10 mouse cellular contexts compared by ENCODE assay signal in the genomic region with DNA sequence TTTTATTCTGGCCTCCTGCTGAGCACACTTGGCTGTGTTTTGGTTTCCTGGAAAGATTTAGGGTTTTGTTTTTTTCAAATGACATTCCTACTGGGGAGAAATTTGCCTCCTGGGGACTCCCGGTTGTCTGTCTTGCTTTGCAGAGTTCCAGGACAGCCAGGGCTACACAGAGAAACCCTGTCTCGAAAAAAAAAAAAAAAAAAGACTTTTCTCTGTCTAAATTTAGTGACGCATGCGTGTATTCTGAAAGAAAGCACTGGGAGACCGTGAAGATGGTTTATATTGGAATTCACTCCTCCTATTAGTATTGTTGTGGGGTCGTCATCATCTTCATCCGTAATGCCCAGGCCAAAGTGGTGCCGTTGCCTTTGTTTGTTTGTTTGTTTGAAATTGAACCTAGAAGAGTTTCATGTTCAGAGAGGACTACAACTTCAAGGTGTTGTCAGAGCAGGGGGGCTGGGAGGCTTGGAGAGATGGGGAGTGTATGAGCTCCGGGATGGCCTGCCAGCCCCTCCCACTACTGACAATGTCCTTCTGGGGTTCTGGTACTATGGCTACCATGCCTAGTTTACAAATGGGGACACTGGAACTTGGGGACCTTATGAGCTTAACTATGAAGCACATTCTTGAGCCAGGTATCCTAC. TPM values are rescaled to one million over a fixed set of nuclear protein-coding genes. Genes with fewer than 3 reads are reported as not detected.
DNase-seq lines count a peak whose midpoint lies in the region; ATAC-seq lines count a peak whose summit lies in the region.
"Had no signal": no experiment of that assay in that cellular context is flagged by ENCODE, and none has a peak within 500 bp of the region (broad histone marks: within the 10 kb centered on the region; RNA-seq: fewer than 3 reads in every experiment).

No protein-coding gene starts in this region.

- peak overlapping the region; percentile 65 for H3K9ac ChIP-seq in embryonic facial prominence, embryonic 13.5 days
- H3K9ac ChIP-seq in hindbrain, embryonic 16.5 days (ENCODE audit: low read depth, low read length) = peak overlapping the region; percentile 36
- H3K9ac ChIP-seq in midbrain, embryonic 14.5 days (replicated peaks; ENCODE audit: low read length) = peak overlapping the region; percentile 9; the same call in 1 of the 2 replicates

- H3K9me3 ChIP-seq in embryonic facial prominence, embryonic 13.5 days = no peaks in the 10 kb centered on the region
- no peaks in the 10 kb centered on the region for H3K9me3 ChIP-seq in hindbrain, embryonic 16.5 days (ENCODE audit: control insufficient read depth, low read length)
- no peaks in the 10 kb centered on the region for H3K9me3 ChIP-seq in midbrain, embryonic 14.5 days (ENCODE audit: control insufficient read depth, low read length)

- peak overlapping the region; percentile 89 for H3K27ac ChIP-seq in embryonic facial prominence, embryonic 13.5 days
- peak overlapping the region; percentile 73 for H3K27ac ChIP-seq in hindbrain, embryonic 16.5 days (ENCODE audit: low read depth, low read length)
- no peak overlapping the region for H3K27ac ChIP-seq in midbrain, embryonic 14.5 days (replicated peaks; ENCODE audit: low read depth, low read length)

- no peaks in the 10 kb centered on the region for H3K36me3 ChIP-seq in embryonic facial prominence, embryonic 13.5 days
- H3K36me3 ChIP-seq in hindbrain, embryonic 16.5 days (ENCODE audit: control insufficient read depth, insufficient read depth, low read length) = no peaks in the 10 kb centered on the region
- no peaks in the 10 kb centered on the region for H3K36me3 ChIP-seq in midbrain, embryonic 14.5 days (ENCODE audit: control insufficient read depth, insufficient read depth, low read length)

- H3K4me3 ChIP-seq in embryonic facial prominence, embryonic 13.5 days = peak overlapping the region; percentile 43
- peak overlapping the region; percentile 40 for H3K4me3 ChIP-seq in hindbrain, embryonic 16.5 days (ENCODE audit: low read length)
- H3K4me3 ChIP-seq in midbrain, embryonic 14.5 days (replicated peaks; ENCODE audit: low read depth, low read length) = peak overlapping the region; percentile 23

- peak overlapping the region; percentile 60 for H3K4me2 ChIP-seq in embryonic facial prominence, embryonic 13.5 days
- H3K4me2 ChIP-seq in hindbrain, embryonic 16.5 days (ENCODE audit: low read length) = peak overlapping the region; percentile 60
- H3K4me2 ChIP-seq in midbrain, embryonic 14.5 days (ENCODE audit: low read length) = peak overlapping the region; percentile 54

- peaks cover 50% of the 10 kb centered on the region for H3K4me1 ChIP-seq in embryonic facial prominence, embryonic 13.5 days
- peaks cover 15% of the 10 kb centered on the region for H3K4me1 ChIP-seq in hindbrain, embryonic 16.5 days (ENCODE audit: control insufficient read depth, insufficient read depth, low read depth, low read length)
- peaks cover 26% of the 10 kb centered on the region for H3K4me1 ChIP-seq in midbrain, embryonic 14.5 days (ENCODE audit: control insufficient read depth, insufficient read depth, low read length)

- H3K27me3 ChIP-seq in embryonic facial prominence, embryonic 13.5 days = no peaks in the 10 kb centered on the region
- H3K27me3 ChIP-seq in hindbrain, embryonic 16.5 days (replicated peaks; ENCODE audit: control insufficient read depth, insufficient read depth, low read length) = no peaks in the 10 kb centered on the region
- H3K27me3 ChIP-seq in midbrain, embryonic 14.5 days (ENCODE audit: control insufficient read depth, insufficient read depth, low read length) = no peaks in the 10 kb centered on the region

- 5% methylated on average over 9 of the region's 9 CpGs for WGBS in embryonic facial prominence, embryonic 13.5 days
- WGBS in hindbrain, embryonic 16.5 days = 6% methylated on average over 9 of the region's 9 CpGs
- 10% methylated on average over 9 of the region's 9 CpGs for WGBS in midbrain, embryonic 14.5 days

- no peak for ATAC-seq in embryonic facial prominence, embryonic 13.5 days (ENCODE audit: insufficient number of reproducible peaks, insufficient read depth, low FRiP score, low TSS enrichment, low read depth)
- ATAC-seq in hindbrain, embryonic 16.5 days = peak; percentile 32; the same call in 1 of the 2 replicates
- peak; percentile 44; the same call in 1 of the 2 replicates for ATAC-seq in midbrain, embryonic 14.5 days (ENCODE audit: low FRiP score, low TSS enrichment)

- peak; percentile 19 for DNase-seq in gastrocnemius, postnatal 10 days
- DNase-seq in gastrocnemius, adult 8-10 months (ENCODE audit: low spot score in 2 of 2) = no peak
- DNase-seq in midbrain, embryonic 14.5 days = no peak
- no peak for DNase-seq in right cerebral cortex, adult 2 months (ENCODE audit: low spot score in 2 of 2)
- DNase-seq in urinary bladder, adult 2 months (ENCODE audit: low spot score) = no peak
- no peak for DNase-seq in T-cell, adult 2 months (ENCODE audit: low spot score)
- DNase-seq: thymus, postnatal 4 days had no signal

RNA-seq across cellular contexts. Expression of a gene that starts 1.1 kb away (rescaled TPM):
- total RNA-seq in gastrocnemius, postnatal 10 days (2021) = 10 to 100 TPM; 22.3 to 28.0 TPM
- total RNA-seq in gastrocnemius, adult 8-10 months (2022) = 1 to 10 TPM in 3 of 4 experiments, under 1 TPM in 1; 0.61 to 1.4 (median 1.1) TPM
- polyA plus RNA-seq in embryonic facial prominence, embryonic 13.5 days (2015; fragmentation: Nextera tagmentation; extraction: Ambion mirVana) = 6.0 and 6.6 TPM in 2 replicates
- polyA plus RNA-seq in hindbrain, embryonic 16.5 days (2015; fragmentation: Nextera tagmentation; extraction: Ambion mirVana) = 1.6 and 2.3 TPM in 2 replicates
- polyA plus RNA-seq in midbrain, embryonic 14.5 days (2014; fragmentation: Nextera tagmentation; extraction: Ambion mirVana) = 0.70 and 2.8 TPM in 2 replicates
- 2.9 and 3.5 TPM in 2 replicates for polyA plus RNA-seq in urinary bladder, adult 2 months (2012; rRNA removed)

RNA-seq across cellular contexts. Expression of a gene that starts 27.9 kb away (rescaled TPM):
- total RNA-seq in gastrocnemius, postnatal 10 days (2021) = under 1 TPM; 0.07 TPM
- total RNA-seq in gastrocnemius, adult 8-10 months (2022) = not detected
- 2.7 and 3.0 TPM in 2 replicates for polyA plus RNA-seq in embryonic facial prominence, embryonic 13.5 days (2015; fragmentation: Nextera tagmentation; extraction: Ambion mirVana)
- 6.0 and 6.8 TPM in 2 replicates for polyA plus RNA-seq in hindbrain, embryonic 16.5 days (2015; fragmentation: Nextera tagmentation; extraction: Ambion mirVana)
- 2.5 TPM in 2 replicates for polyA plus RNA-seq in midbrain, embryonic 14.5 days (2014; fragmentation: Nextera tagmentation; extraction: Ambion mirVana)
- polyA plus RNA-seq in urinary bladder, adult 2 months (2012; rRNA removed) = 0.03 and 0.10 TPM in 2 replicates
- polyA plus RNA-seq: large intestine, adult 2 months had no signal

Comparison
In these comparisons a context has a peak if more than half of its experiments do, and no peak if none do; other contexts are left out.
1. H3K9ac ChIP-seq: peak in every context shown above with its lines; median percentile 65 in embryonic facial prominence, embryonic 13.5 days; 36 in hindbrain, embryonic 16.5 days; 9 in midbrain, embryonic 14.5 days.